Mouse (Mus musculus): ENCODE results near the gene Tnks2.
A peak's percentile ranks its signal among the peaks of the same experiment; 100 is the strongest.

Gene Tnks2

GRCm38 (mm10) chr19:36896791-36897569 is 62.9 kb downstream of the Tnks2 start:
- no peak for DNase-seq (ENCODE audit: low read depth)

DNA sequence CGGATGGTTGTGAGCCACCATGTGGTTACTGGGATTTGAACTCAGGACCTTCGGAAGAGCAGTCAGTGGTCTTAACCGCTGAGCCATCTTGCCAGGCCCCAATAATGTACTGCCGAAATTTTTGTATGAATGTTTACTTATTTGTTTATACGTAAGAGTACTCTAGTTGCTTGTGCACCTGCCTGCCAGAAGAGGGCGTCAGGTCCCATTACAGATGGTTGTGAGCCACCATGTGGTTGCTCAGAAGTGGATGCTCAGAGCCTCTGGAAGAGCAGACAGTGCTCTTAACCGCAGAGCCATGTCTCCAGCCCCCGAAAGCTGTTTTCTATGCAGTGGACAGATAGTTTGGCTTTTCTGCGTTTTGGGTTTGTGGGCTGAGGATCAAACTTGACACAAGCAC is 63.7 kb downstream of the Tnks2 start:
- peak; percentile 60 for DNase-seq (ENCODE audit: low read depth)

DNA sequence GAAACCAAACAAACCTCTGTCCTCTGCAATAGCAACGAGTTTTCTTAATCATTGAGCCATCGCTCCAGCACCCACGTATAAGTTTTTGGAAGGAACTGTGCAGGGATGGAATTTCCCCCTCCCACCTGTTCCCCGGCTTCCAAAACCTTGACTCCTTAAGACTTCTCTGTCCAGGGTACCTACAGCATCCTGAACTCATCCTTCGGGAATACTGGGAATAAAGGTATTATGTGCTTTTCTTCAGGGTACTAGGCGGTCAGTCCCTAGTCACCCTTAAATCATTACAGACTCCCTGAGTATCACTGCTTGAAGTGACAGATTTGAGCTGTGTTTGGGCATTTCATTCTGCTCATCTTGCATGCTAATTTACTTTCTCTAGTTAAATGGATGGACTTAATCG is 69.3 kb downstream of the Tnks2 start:
- DNase-seq (ENCODE audit: low read depth), result no peak

GRCm38 (mm10) chr19:36904211-36905007 is 70.4 kb downstream of the Tnks2 start:
- no peak for DNase-seq (ENCODE audit: low read depth)

GRCm38 (mm10) chr19:36909150-36909549 is 75.1 kb downstream of the Tnks2 start:
- no peak for DNase-seq (ENCODE audit: low read depth)

DNA sequence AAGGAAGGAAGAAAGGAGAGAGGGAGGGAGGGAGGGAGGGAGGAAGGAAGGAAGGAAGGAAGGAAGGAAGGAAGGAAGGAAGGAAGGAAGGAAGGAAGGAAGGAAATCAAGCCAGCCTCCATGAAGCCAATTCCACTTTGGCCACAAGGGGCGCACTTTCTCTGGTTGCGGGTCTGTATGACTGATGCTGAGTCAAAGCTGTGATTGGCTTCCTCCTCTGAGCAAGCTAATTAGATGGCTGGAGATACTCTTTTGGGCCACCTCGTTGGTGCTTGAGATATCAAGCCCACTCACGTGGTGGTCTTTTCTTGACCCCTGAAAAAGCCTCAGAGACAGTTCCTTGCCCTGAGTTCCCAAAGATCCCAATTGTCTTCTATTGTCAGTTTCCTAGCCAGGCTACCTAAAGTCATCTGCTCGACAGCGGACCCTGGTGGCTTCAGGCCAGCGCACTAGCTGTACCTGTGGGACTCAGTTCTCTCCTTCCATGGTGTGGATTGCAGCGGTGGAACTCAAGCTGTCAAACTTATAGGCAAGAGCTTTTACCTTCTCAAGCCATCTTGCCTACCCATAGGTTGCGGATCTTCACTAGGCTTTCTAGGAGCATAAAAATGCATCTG is 75.8 kb downstream of the Tnks2 start:
- peak; percentile 68 for DNase-seq (ENCODE audit: low read depth)

DNA sequence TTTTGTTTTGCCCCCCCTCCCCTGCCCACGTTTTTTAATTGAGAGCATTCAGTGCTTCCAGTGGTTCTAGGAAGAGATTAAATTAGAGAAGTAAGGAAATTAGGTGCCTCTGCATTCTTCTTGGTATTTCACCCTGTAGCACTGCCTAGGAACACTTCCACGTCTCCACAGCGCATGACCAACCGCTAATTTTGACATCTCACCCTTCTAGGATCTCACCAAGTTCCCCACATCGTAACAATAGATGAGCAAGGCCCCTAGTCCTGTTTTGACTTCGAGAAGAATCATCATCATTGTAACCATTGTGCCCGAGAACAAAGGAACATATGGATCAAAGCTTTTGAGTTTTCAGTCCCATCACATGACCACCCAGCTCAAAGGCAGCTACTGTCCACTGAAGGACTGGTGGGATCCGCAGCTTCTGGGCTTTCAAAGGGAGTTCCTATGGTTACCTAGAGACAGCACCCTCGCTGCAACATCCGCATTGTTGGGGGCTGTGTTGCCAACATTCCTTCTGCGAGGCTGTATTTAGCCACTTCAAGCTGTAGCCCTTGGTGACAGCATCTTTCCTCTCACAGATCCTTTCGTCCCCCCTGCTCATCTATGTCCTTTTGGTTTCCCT is 76.5 kb downstream of the Tnks2 start:
- DNase-seq (ENCODE audit: low read depth), result no peak

GRCm38 (mm10) chr19:36913064-36913463 is 79.0 kb downstream of the Tnks2 start:
- DNase-seq (ENCODE audit: low read depth), result no peak

- DNase-seq (ENCODE audit: low read depth), result no peak
Measured at GRCm38 (mm10) chr19:36916206-36916605, 82.2 kb downstream of the Tnks2 start.

- DNase-seq (ENCODE audit: low read depth), result no peak
Measured at GRCm38 (mm10) chr19:36916876-36917389, 82.9 kb downstream of the Tnks2 start.

- peak; percentile 69 for DNase-seq (ENCODE audit: low read depth)
Measured at GRCm38 (mm10) chr19:36918441-36919301, 84.6 kb downstream of the Tnks2 start.

GRCm38 (mm10) chr19:36919466-36919865 is 85.4 kb downstream of the Tnks2 start, which contains the start of gene Fgfbp3:
Fgfbp3 (minus strand) TSS chr19:36919615.
- DNase-seq (ENCODE audit: low read depth), result peak; percentile 87

GRCm38 (mm10) chr19:36922015-36922414 is 88.0 kb downstream of the Tnks2 start:
- DNase-seq (ENCODE audit: low read depth), result peak; percentile 81

DNA sequence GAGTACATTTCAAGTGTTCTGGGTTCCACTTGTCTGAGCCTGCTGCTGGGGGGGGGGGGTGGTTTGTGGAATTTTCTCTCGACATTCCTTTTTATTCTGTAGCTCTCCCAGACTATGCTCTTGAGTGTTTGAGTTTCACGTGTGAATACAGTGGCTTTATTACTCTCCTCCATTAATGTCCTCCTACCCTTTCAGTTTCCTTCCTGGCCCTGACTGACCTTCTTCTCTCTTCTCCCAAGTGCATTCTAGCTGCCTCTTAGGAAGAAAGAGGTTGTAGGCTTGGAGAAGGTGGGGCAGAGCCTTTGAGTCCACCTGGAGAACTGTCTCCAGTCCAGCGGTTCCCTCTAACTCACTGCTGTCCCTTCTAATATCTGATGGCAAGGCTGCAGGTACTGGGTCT is 88.9 kb downstream of the Tnks2 start:
- DNase-seq (ENCODE audit: low read depth), result no peak

GRCm38 (mm10) chr19:36925671-36926552 is 91.9 kb downstream of the Tnks2 start, which contains the start of gene Btaf1:
Btaf1 (plus strand) TSS chr19:36926079.
- peak; percentile 89 for DNase-seq (ENCODE audit: low read depth)

GRCm38 (mm10) chr19:36926553-36927236 is 92.7 kb downstream of the Tnks2 start:
- peak; percentile 58 for DNase-seq (ENCODE audit: low read depth)

DNA sequence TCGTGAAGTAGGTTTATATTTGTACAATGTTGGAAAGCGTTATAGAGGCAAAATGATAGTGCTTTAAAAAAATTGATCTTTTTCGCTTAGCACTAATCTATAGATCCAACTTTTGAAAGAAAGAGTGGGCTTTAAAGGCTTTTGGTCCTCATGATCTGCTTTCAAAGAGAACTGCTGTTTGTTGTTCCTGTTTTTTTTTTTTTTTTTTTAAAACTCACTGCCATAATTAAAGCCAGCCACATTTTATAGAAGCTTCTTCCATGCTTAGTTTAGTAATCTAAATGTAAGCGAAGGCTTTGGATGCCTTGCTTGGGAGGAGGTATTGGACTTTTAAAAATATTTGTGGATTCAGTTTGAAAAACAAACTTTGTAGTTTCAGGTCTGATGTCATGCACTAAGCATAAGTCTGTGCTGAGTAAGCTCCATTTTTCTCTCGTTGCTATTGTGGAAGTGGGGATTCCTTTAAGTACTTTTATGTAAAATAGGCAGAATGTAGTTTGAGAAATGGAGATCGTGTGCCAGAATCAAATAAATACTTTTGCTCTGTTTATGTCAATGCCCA is 93.8 kb downstream of the Tnks2 start:
- peak; percentile 48 for DNase-seq (ENCODE audit: low read depth)

DNA sequence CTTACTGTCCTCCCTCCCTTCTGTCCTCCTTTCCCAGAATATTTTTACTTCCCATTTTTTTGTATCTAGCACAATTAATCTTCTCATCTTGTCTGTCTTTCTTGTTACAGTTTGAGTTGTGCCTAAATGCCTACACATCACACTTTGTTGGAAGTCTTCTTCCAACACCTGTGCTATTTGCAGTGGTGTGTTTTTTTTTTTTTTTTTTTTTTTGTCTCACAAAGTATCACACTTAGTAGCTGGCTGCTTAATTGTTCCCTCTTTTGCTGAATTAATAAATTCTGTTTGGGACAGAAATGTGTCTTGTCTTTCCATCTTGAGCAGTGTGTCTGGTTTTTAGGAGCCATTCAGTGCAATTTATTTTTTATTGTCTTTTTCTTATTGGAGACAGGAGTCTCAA is 95.8 kb downstream of the Tnks2 start:
- DNase-seq (ENCODE audit: low read depth), result no peak

- DNase-seq (ENCODE audit: low read depth), result peak; percentile 51
Measured at GRCm38 (mm10) chr19:36932097-36932496, 98.1 kb downstream of the Tnks2 start.
